Mouse (Mus musculus) lung, adult 2 months (tissue): ENCODE measurements around the gene Gm49368. TPM values are rescaled to one million over a fixed set of nuclear protein-coding genes. Genes with fewer than 3 reads are reported as not detected.
"Not testable (repeated sequence)": the region's sequence is repeated elsewhere in the genome, so short reads cannot be mapped to it uniquely, and the experiment has no call there.

Source experiments
- DNase-seq: peaks from one replicate; pipeline ENCODE4 v3.0.0; 2022
- H3K4me1 ChIP-seq: fragments of 200-500 bp; 2 replicates; pipeline ENCODE4 v1.6.1; 2011; ENCODE audit warnings: low read length; ENCODE audit not compliant: control insufficient read depth, insufficient read depth
- H3K4me3 ChIP-seq: fragments of 200-500 bp; replicated peaks from 2 replicates; pipeline ENCODE3; 2011; ENCODE audit warnings: low read depth, mild to moderate bottlenecking, control low read depth, low read length; ENCODE audit errors: extremely low read depth
- CTCF ChIP-seq: fragments of 200-500 bp; IDR thresholded peaks from 2 replicates; pipeline ENCODE4 v1.5.1; 2011; ENCODE audit warnings: mild to moderate bottlenecking, low read length, control low read depth; ENCODE audit not compliant: insufficient read depth
- POLR2A ChIP-seq: fragments of 200-500 bp; IDR thresholded peaks from 2 replicates; pipeline ENCODE4 v1.6.1; 2011; ENCODE audit warnings: low read depth, mild to moderate bottlenecking, control low read depth, low read length, borderline replicate concordance; ENCODE audit errors: extremely low read depth
- WGBS: fragments of 180-500 bp; shearing (Covaris S2); methylation state at CpG from one replicate; pipeline ENCODE4 v1.1.7; 2018; 5-methylcytosine and 5-hydroxymethylcytosine counted together
- polyA plus RNA-seq: library from polyadenylated mRNA; depleted of rRNA; stranded (reverse); fragments of >200 nt; gene quantifications from 2 replicates; pipeline ENCODE4 v1.2.3, GENCODE M21; 2012

Gm49368 gene
- polyA plus RNA-seq, 1 experiment: 0.07 TPM

- WGBS: 63% methylated on average over 4 of the region's 4 CpGs
- H3K4me3 ChIP-seq: no peak overlapping the region
- H3K4me1 ChIP-seq: no peaks in the 10 kb centered on the region
- no peak for DNase-seq
- TF ChIP-seq CTCF: no peak
- no peak for TF ChIP-seq POLR2A
Observed at GRCm38 (mm10) chr7:128025381-128025780, 37.1 kb upstream of the Gm49368 start.

DNA sequence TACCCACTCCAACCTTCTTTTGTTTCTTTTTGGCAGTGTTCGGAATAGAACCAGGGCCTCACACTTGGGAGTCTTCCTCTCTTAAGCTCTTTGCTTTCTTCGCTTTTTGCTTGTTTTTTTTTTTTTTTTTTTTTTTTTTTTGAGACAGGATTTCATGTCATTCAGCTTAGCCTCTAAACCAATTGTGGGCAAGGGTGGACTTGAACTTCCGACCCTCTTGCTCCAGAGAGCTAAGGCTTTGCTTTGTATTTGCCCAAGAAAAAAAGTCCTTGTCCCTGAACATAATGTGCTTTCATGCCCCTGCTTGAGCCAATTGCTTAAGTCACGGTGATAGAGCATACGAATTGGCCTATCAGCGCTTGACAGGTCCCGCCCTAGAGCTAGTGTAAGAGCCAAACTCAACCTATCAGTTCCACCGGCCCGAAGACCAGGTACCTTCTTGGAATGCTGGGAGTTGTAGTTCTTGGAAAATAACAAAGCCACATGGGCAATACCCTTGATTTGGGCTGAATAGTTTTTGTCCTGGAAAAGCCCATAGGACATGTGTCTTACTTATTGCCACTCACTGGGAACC is 31.0 kb upstream of the Gm49368 start:
- no peak overlapping the region for H3K4me3 ChIP-seq
- no peaks in the 10 kb centered on the region for H3K4me1 ChIP-seq
- no peak for DNase-seq
- 57% methylated on average over 9 of the region's 9 CpGs for WGBS
- TF ChIP-seq CTCF (no peak), POLR2A (no peak)

GRCm38 (mm10) chr7:128032290-128032988 is 30.0 kb upstream of the Gm49368 start:
- Histone ChIP-seq H3K4me3 (no peak overlapping the region), H3K4me1 (no peaks in the 10 kb centered on the region)
- DNase-seq: no peak
- 79% methylated on average over 5 of the region's 5 CpGs for WGBS
- no peak for TF ChIP-seq POLR2A
- TF ChIP-seq CTCF: no peak

DNA sequence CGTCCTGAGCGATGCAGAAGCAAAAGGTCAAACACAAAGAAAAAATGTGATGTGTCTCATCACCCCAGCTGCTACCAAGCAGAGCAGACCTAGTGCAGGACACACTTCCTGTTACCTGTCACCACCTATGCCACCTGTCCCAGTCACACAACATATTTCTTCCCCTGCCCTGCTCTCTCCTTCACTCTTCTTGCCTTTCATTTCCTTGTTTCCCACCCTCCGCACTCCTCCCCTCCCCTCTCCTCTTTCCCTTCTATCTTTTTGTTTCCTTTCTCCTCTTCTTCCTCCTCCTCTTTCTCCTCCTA is 29.5 kb upstream of the Gm49368 start:
- no peak overlapping the region for H3K4me3 ChIP-seq
- DNase-seq: no peak
- H3K4me1 ChIP-seq: no peaks in the 10 kb centered on the region
- WGBS: 91% methylated on average over 3 of the region's 3 CpGs
- no peak for TF ChIP-seq POLR2A
- TF ChIP-seq CTCF: no peak

DNA sequence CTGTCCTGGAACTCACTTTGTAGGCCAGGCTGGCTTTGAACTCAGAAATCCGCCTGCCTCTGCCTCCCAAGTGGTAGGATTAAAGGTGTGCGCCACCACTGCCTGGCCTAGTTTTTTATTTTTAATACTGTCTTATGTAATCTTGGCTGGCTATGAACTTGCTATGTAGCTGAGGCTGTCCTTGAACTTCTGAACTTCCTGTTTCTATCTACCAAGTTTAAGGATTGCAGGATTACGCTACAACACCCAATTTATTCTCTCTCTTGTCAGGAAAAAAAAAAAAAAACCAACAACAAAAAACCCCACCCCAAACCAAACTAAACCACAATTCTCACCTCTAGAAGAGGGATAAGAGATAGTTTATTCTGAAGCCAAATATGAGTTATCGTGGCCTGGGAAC is 28.9 kb upstream of the Gm49368 start:
- Histone ChIP-seq H3K4me3 (no peak overlapping the region), H3K4me1 (no peaks in the 10 kb centered on the region)
- TF ChIP-seq CTCF: no peak
- no peak for TF ChIP-seq POLR2A
- WGBS: 77% methylated on average over 4 of the region's 4 CpGs
- no peak for DNase-seq

DNA sequence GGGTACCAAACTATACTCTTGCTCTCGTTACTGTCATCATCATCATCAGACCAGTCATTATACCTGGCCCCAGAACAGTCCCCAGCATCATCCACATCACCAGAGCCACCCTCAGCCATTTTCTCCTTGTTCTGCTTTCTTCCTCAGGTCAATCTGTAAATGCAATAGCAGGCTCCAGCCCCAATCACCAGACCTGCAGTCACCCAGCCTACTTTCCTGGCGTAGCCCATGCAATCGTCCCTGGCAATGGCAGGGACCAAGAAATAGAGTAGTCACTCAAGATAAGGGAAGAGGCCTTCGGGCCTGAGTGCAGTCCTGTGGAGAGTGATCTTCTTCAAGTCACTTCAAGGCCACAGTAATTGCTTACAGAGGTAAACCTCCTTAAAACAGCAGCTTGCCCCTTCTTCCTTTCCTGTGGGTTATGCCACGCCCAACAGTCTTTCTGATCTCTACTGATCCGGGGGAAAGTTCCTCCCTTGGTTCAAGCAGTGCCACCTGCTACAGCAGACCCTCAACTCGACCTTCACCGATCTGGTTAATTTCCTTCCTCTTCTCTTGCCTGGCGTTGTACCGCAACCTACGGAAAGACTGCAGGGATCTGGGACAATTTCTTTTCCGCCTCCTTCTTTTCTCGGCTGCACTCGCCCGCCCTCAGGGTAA is 20.2 kb upstream of the Gm49368 start:
- not testable (repeated sequence) for DNase-seq, H3K4me3 ChIP-seq, H3K4me1 ChIP-seq
- WGBS: 61% methylated on average over 15 of the region's 15 CpGs

- DNase-seq: no peak
- WGBS: 54% methylated on average over 4 of the region's 4 CpGs
- Histone ChIP-seq H3K4me1 (no peaks in the 10 kb centered on the region), H3K4me3 (no peak overlapping the region)
- TF ChIP-seq POLR2A (no peak), CTCF (no peak)
Observed at GRCm38 (mm10) chr7:128044142-128044785, 18.2 kb upstream of the Gm49368 start.

- H3K4me3 ChIP-seq: no peak overlapping the region
- H3K4me1 ChIP-seq: no peaks in the 10 kb centered on the region
- DNase-seq: no peak
- WGBS: 52% methylated on average over 2 of the region's 2 CpGs
- TF ChIP-seq CTCF (no peak), POLR2A (no peak)
Observed at GRCm38 (mm10) chr7:128045640-128046039, 16.8 kb upstream of the Gm49368 start.

- DNase-seq: no peak
- 80% methylated on average over 4 of the region's 4 CpGs for WGBS
- TF ChIP-seq CTCF (no peak), POLR2A (no peak)
- H3K4me3 ChIP-seq: no peak overlapping the region
- H3K4me1 ChIP-seq: no peaks in the 10 kb centered on the region
Observed at GRCm38 (mm10) chr7:128048819-128049218, 13.7 kb upstream of the Gm49368 start.

DNA sequence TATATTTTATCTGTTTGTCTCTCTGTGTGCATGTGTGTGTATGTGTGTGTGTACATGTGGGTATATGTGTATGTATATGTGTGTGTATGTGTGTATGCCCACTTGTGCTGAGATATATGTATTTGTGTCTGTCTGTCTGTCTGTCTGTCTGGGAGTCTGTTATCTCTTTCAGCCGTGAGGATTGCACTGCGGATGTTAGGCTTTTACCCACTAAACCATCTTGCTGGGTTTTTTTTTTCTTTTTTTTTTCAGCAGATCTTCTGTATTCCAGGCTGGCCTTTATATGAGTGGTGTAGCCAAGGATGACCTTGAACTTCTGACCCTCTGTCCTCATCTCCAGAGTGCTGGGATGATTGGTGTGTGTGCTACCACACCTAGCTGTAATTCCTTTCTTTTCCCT is 13.2 kb upstream of the Gm49368 start:
- H3K4me1 ChIP-seq: no peaks in the 10 kb centered on the region
- TF ChIP-seq POLR2A (no peak), CTCF (no peak)
- no peak overlapping the region for H3K4me3 ChIP-seq
- WGBS: 64% methylated on average over 2 of the region's 2 CpGs
- no peak for DNase-seq
